Mouse (Mus musculus) ES-Bruce4 (cell line): ENCODE measurements at regions not wholly inside any gene's neighbourhood (a gene's known extent, or its start where the extent isn't known, plus 50 kb on each side); places are given as distances from the start of the nearest gene placed in this dataset.

Experiments used
- CTCF ChIP-seq: IDR thresholded peaks from one replicate; pipeline ENCODE4 v1.8.1; 2011; ENCODE audit warnings: low read depth, low read length
- EP300 ChIP-seq: IDR thresholded peaks from 2 replicates; pipeline ENCODE4 v1.6.1; 2011; ENCODE audit warnings: low read depth, low read length; ENCODE audit not compliant: insufficient read depth
- POLR2A ChIP-seq: IDR thresholded peaks from one replicate; pipeline ENCODE4 v1.8.1; 2011; ENCODE audit warnings: low read length; ENCODE audit not compliant: insufficient read depth

- no peak for TF ChIP-seq CTCF
- TF ChIP-seq POLR2A = no peak
- TF ChIP-seq EP300 = no peak
Measured at GRCm38 (mm10) chr9:91228525-91228924, 133.7 kb upstream of the Zic4 start.
